Mouse (Mus musculus) embryonic facial prominence, embryonic 11.5 days (tissue): ENCODE results near the gene Dnajb4. TPM values are rescaled to one million over a fixed set of nuclear protein-coding genes. Genes with fewer than 3 reads are reported as not detected.
A peak's percentile ranks its signal among the peaks of the same experiment; 100 is the strongest.

ENCODE experiments used
- ATAC-seq: fragments of 200-750 bp; cut with Nextera tagmentation; replicated peaks from 2 replicates; pipeline ENCODE4 v1.8.0; 2017; ENCODE audit warnings: low read depth; ENCODE audit not compliant: insufficient number of reproducible peaks, low FRiP score, low TSS enrichment
- DNase-seq: peaks from one replicate; pipeline ENCODE4 v3.0.0-alpha.2; 2015; ENCODE audit warnings: low spot score
- H3K27ac ChIP-seq: fragments of 300-500 bp; sonication (generic); replicated peaks from 2 replicates; pipeline ENCODE4 v1.5.1; 2014; ENCODE audit warnings: mild to moderate bottlenecking, low read depth, low read length, control low read depth
- H3K27me3 ChIP-seq: fragments of 300-500 bp; sonication (generic); 2 replicates; pipeline ENCODE4 v1.6.1; 2014; ENCODE audit warnings: mild to moderate bottlenecking, low read length, moderate library complexity, mixed read lengths; ENCODE audit not compliant: control insufficient read depth, insufficient read depth
- H3K36me3 ChIP-seq: fragments of 300-500 bp; sonication (generic); replicated peaks from 2 replicates; pipeline ENCODE4 v1.6.1; 2014; ENCODE audit warnings: low read depth, mild to moderate bottlenecking, low read length, moderate library complexity, mixed read lengths; ENCODE audit not compliant: control insufficient read depth, insufficient read depth
- H3K4me1 ChIP-seq: fragments of 300-500 bp; sonication (generic); 2 replicates; pipeline ENCODE4 v1.6.1; 2014; ENCODE audit warnings: low read length, mixed read lengths; ENCODE audit not compliant: control insufficient read depth, insufficient read depth
- H3K4me2 ChIP-seq: fragments of 300-500 bp; sonication (generic); 2 replicates; pipeline ENCODE4 v1.6.1; 2014; ENCODE audit warnings: low read depth, mild to moderate bottlenecking, control low read depth, low read length, moderate library complexity
- H3K4me3 ChIP-seq: fragments of 300-500 bp; sonication (generic); 2 replicates; pipeline ENCODE4 v1.5.1; 2014; ENCODE audit warnings: low read depth, low read length, control low read depth
- H3K9ac ChIP-seq: fragments of 300-500 bp; sonication (generic); replicated peaks from 2 replicates; pipeline ENCODE4 v1.6.1; 2014; ENCODE audit warnings: mild to moderate bottlenecking, control low read depth, low read length
- H3K9me3 ChIP-seq: fragments of 300-500 bp; sonication (generic); replicated peaks from 2 replicates; pipeline ENCODE4 v1.6.1; 2016; ENCODE audit warnings: mild to moderate bottlenecking, low read length, inconsistent platforms, mixed read lengths; ENCODE audit not compliant: control insufficient read depth
- WGBS: fragments of 180-500 bp; shearing (Covaris S2); extraction: QIAGEN DNeasy Blood & Tissue Kit; methylation state at CpG from one replicate; pipeline ENCODE4 v1.1.7; 2014; 5-methylcytosine and 5-hydroxymethylcytosine counted together
- polyA plus RNA-seq: library from polyadenylated mRNA; unstranded; fragments of >200 nt; fragmentation: Nextera tagmentation; extraction: Ambion mirVana; gene quantifications from 2 replicates; pipeline ENCODE4 v1.2.1, GENCODE M21; 2014

Gene Dnajb4
- polyA plus RNA-seq, 1 experiment from 2014 or later: 32.6 TPM

- Histone ChIP-seq H3K27me3 (no peaks in the 10 kb centered on the region), H3K36me3 (no peaks in the 10 kb centered on the region), H3K9ac (peak overlapping the region; percentile 35; the same call in 1 of the 2 replicates), H3K9me3 (no peaks in the 10 kb centered on the region), H3K4me3 (peak overlapping the region; percentile 36), H3K4me2 (peak overlapping the region; percentile 56), H3K4me1 (no peaks in the 10 kb centered on the region), H3K27ac (peak overlapping the region; percentile 23)
- ATAC-seq (peak; percentile 95), DNase-seq (peak; percentile 93)
- 1% methylated on average over 17 of the region's 17 CpGs for WGBS
These were observed 16.4 kb downstream of the Dnajb4 start for GRCm38 (mm10) chr3:152193635-152194097.

- H3K9ac ChIP-seq: peak overlapping the region; percentile 35
- no peak for DNase-seq
- peak overlapping the region; percentile 56 for H3K4me2 ChIP-seq
- H3K27me3 ChIP-seq: no peaks in the 10 kb centered on the region
- peak overlapping the region; percentile 36 for H3K4me3 ChIP-seq
- ATAC-seq: no peak
- H3K9me3 ChIP-seq: no peaks in the 10 kb centered on the region
- WGBS: 9% methylated on average over 7 of the region's 7 CpGs
- no peaks in the 10 kb centered on the region for H3K36me3 ChIP-seq
- H3K27ac ChIP-seq: peak overlapping the region; percentile 23
- H3K4me1 ChIP-seq: no peaks in the 10 kb centered on the region
These were observed 16.9 kb downstream of the Dnajb4 start for GRCm38 (mm10) chr3:152193177-152193576.

- H3K4me1 ChIP-seq: no peaks in the 10 kb centered on the region
- peak overlapping the region; percentile 34 for H3K4me3 ChIP-seq
- peak overlapping the region; percentile 52 for H3K4me2 ChIP-seq
- H3K27me3 ChIP-seq: no peaks in the 10 kb centered on the region
- H3K36me3 ChIP-seq: no peaks in the 10 kb centered on the region
- no peak overlapping the region for H3K27ac ChIP-seq
- no peak for ATAC-seq
- 43% methylated on average over 9 of the region's 11 CpGs for WGBS
- no peaks in the 10 kb centered on the region for H3K9me3 ChIP-seq
- H3K9ac ChIP-seq: peak overlapping the region; percentile 42; the same call in 1 of the 2 replicates
- peak; percentile 62 for DNase-seq
These were observed 17.7 kb downstream of the Dnajb4 start for GRCm38 (mm10) chr3:152192238-152192931.

GRCm38 (mm10) chr3:152191791-152192237, 18.3 kb downstream of the Dnajb4 start:
- Histone ChIP-seq H3K4me3 (peak overlapping the region; percentile 34), H3K36me3 (no peaks in the 10 kb centered on the region), H3K27me3 (no peaks in the 10 kb centered on the region), H3K27ac (no peak overlapping the region), H3K4me1 (no peaks in the 10 kb centered on the region), H3K9ac (no peak overlapping the region; the same call in 1 of the 2 replicates), H3K9me3 (no peaks in the 10 kb centered on the region), H3K4me2 (peak overlapping the region; percentile 52)
- 29% methylated on average over 6 of the region's 6 CpGs for WGBS
- peak; percentile 36 for DNase-seq
- 0 out of 2 replicates have a peak, but pooled peaks have one; percentile 29 for ATAC-seq

GRCm38 (mm10) chr3:152190679-152191477, 19.2 kb downstream of the Dnajb4 start:
- WGBS: 76% methylated on average over 9 of the region's 9 CpGs
- Histone ChIP-seq H3K4me3 (no peak overlapping the region), H3K4me2 (no peak overlapping the region), H3K4me1 (no peaks in the 10 kb centered on the region), H3K9me3 (no peaks in the 10 kb centered on the region), H3K27me3 (no peaks in the 10 kb centered on the region), H3K36me3 (no peaks in the 10 kb centered on the region), H3K9ac (0 out of 2 replicates have a peak overlapping the region, but pooled peaks have one; percentile 25), H3K27ac (no peak overlapping the region)
- ATAC-seq: no peak
- no peak for DNase-seq

- ATAC-seq: no peak
- Histone ChIP-seq H3K27ac (no peak overlapping the region), H3K9me3 (no peaks in the 10 kb centered on the region), H3K4me2 (no peak overlapping the region), H3K36me3 (no peaks in the 10 kb centered on the region; the same call in 1 of the 2 replicates), H3K27me3 (no peaks in the 10 kb centered on the region), H3K4me3 (no peak overlapping the region), H3K9ac (no peak overlapping the region), H3K4me1 (no peaks in the 10 kb centered on the region)
- DNase-seq: no peak
- WGBS: 75% methylated on average over 4 of the region's 4 CpGs
These were observed 20.8 kb downstream of the Dnajb4 start for GRCm38 (mm10) chr3:152189306-152189705.

GRCm38 (mm10) chr3:152186106-152186505, 24.0 kb downstream of the Dnajb4 start:
- Histone ChIP-seq H3K4me1 (no peaks in the 10 kb centered on the region), H3K9me3 (no peaks in the 10 kb centered on the region), H3K9ac (no peak overlapping the region), H3K27me3 (no peaks in the 10 kb centered on the region), H3K27ac (no peak overlapping the region), H3K4me3 (no peak overlapping the region), H3K4me2 (no peak overlapping the region), H3K36me3 (no peaks in the 10 kb centered on the region; the same call in 1 of the 2 replicates)
- no peak for ATAC-seq
- DNase-seq: no peak
- WGBS: 86% methylated on average over 6 of the region's 6 CpGs
